Mouse (Mus musculus) limb, embryonic 15.5 days (tissue): ENCODE measurements around the gene Gm9821. TPM values are rescaled to one million over a fixed set of nuclear protein-coding genes. Genes with fewer than 3 reads are reported as not detected.

Experiments used
- ATAC-seq: fragments of 200-750 bp; cut with Nextera tagmentation; 2 replicates; pipeline ENCODE4 v1.8.0; 2017; ENCODE audit warnings: low read depth, moderate TSS enrichment; ENCODE audit not compliant: insufficient number of reproducible peaks, low FRiP score, low TSS enrichment
- H3K27ac ChIP-seq: fragments of 300-500 bp; sonication (generic); 2 replicates; pipeline ENCODE4 v1.5.1; 2015; ENCODE audit warnings: moderate library complexity, mild to moderate bottlenecking, inconsistent platforms
- H3K27me3 ChIP-seq: fragments of 300-500 bp; sonication (generic); 2 replicates; pipeline ENCODE4 v1.6.1; 2015; ENCODE audit warnings: inconsistent platforms
- H3K36me3 ChIP-seq: fragments of 300-500 bp; sonication (generic); 2 replicates; pipeline ENCODE4 v1.6.1; 2015; ENCODE audit warnings: inconsistent platforms
- H3K4me1 ChIP-seq: fragments of 300-500 bp; sonication (generic); 2 replicates; pipeline ENCODE4 v1.6.1; 2015; ENCODE audit warnings: inconsistent platforms
- H3K4me2 ChIP-seq: fragments of 300-500 bp; sonication (generic); 2 replicates; pipeline ENCODE4 v1.6.1; 2015; ENCODE audit warnings: mild to moderate bottlenecking, inconsistent platforms
- H3K4me3 ChIP-seq: fragments of 300-500 bp; sonication (generic); 2 replicates; pipeline ENCODE4 v1.5.1; 2015; ENCODE audit warnings: mild to moderate bottlenecking, inconsistent platforms
- H3K9ac ChIP-seq: fragments of 300-500 bp; sonication (generic); 2 replicates; pipeline ENCODE4 v1.6.1; 2015; ENCODE audit warnings: inconsistent platforms
- H3K9me3 ChIP-seq: fragments of 300-500 bp; sonication (generic); 2 replicates; pipeline ENCODE4 v1.6.1; 2016; ENCODE audit warnings: inconsistent platforms
- WGBS: fragments of 180-500 bp; shearing (Covaris S2); methylation state at CpG from one replicate; pipeline ENCODE4 v1.1.7; 2015; 5-methylcytosine and 5-hydroxymethylcytosine counted together
- microRNA-seq: library from miRNA; unstranded; fragments of <30 nt; microRNA quantifications from one replicate; pipeline ENCODE4, GENCODE M21; 2016
- polyA plus RNA-seq: library from polyadenylated mRNA; unstranded; fragments of >200 nt; fragmentation: Nextera tagmentation; extraction: Ambion mirVana; gene quantifications from 2 replicates; pipeline ENCODE4 v1.2.1, GENCODE M21; 2015

The Gm9821 gene
- polyA plus RNA-seq, 1 experiment from 2014 or later: 0.45 TPM

DNA sequence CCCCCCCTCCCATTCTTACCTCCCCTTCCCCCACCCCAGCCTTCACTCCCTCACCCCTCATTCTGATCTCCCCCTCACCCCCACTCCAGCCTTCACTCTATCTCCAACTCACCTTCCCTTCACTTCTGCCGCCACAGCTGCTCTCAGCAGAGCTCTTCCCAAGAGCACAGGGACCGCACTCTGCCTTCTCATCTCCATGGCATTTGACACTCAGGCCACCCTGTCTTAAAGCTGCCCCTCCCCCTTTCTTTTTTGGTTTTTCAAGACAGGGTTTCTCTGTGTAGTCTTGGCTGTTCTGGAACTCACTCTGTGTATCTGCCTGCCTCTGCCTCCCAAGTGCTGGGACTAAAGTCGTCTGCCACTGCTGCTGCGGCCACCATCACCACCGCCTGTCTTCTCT is 35.3 kb downstream of the Gm9821 start:
- Histone ChIP-seq H3K9ac (no peak overlapping the region), H3K4me3 (no peak overlapping the region), H3K36me3 (peaks cover 18% of the 10 kb centered on the region), H3K4me2 (no peak overlapping the region), H3K9me3 (no peaks in the 10 kb centered on the region), H3K27me3 (peaks cover 18% of the 10 kb centered on the region), H3K4me1 (peaks cover 30% of the 10 kb centered on the region), H3K27ac (no peak overlapping the region)
- ATAC-seq: no peak
- WGBS: 53% methylated on average over 5 of the region's 5 CpGs

DNA sequence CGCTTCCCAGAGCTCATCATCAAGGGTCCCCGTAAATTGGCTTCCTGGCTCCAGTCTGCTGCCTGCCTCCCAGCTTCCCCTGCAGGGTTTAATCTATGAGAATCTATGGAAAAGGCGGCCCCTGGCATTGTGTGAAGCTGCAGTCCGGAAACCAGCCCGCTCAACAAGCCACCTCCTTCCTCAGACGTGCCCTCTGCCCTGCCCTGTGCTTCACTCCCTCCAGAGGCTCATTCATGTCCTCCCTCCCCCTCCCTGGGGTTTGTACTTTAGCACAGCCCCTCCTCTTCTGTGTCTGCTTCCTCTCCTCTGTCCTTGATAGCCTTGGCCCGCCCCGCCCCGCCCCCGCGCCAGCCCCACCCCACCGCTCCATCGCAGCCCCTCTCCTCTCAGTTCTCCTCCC is 38.9 kb downstream of the Gm9821 start:
- H3K36me3 ChIP-seq: peaks cover 21% of the 10 kb centered on the region
- peak overlapping the region; percentile 34 for H3K4me2 ChIP-seq
- peak; percentile 48; the same call in 1 of the 2 replicates for ATAC-seq
- peak overlapping the region; percentile 54 for H3K27ac ChIP-seq
- H3K4me3 ChIP-seq: peak overlapping the region; percentile 12; the same call in 1 of the 2 replicates
- H3K27me3 ChIP-seq: no peaks in the 10 kb centered on the region
- H3K9ac ChIP-seq: no peak overlapping the region
- H3K4me1 ChIP-seq: peaks cover 20% of the 10 kb centered on the region
- WGBS: 6% methylated on average over 10 of the region's 13 CpGs
- H3K9me3 ChIP-seq: no peaks in the 10 kb centered on the region

GRCm38 (mm10) chr2:91984906-91985525 is 39.5 kb downstream of the Gm9821 start:
- peaks cover 27% of the 10 kb centered on the region for H3K36me3 ChIP-seq
- no peaks in the 10 kb centered on the region for H3K9me3 ChIP-seq
- no peaks in the 10 kb centered on the region for H3K27me3 ChIP-seq
- ATAC-seq: no peak
- no peak overlapping the region for H3K4me3 ChIP-seq
- H3K27ac ChIP-seq: peak overlapping the region; percentile 38
- 0 out of 2 replicates have a peak overlapping the region, but pooled peaks have one; percentile 34 for H3K4me2 ChIP-seq
- 38% methylated on average over 9 of the region's 9 CpGs for WGBS
- H3K9ac ChIP-seq: no peak overlapping the region
- H3K4me1 ChIP-seq: peaks cover 20% of the 10 kb centered on the region

DNA sequence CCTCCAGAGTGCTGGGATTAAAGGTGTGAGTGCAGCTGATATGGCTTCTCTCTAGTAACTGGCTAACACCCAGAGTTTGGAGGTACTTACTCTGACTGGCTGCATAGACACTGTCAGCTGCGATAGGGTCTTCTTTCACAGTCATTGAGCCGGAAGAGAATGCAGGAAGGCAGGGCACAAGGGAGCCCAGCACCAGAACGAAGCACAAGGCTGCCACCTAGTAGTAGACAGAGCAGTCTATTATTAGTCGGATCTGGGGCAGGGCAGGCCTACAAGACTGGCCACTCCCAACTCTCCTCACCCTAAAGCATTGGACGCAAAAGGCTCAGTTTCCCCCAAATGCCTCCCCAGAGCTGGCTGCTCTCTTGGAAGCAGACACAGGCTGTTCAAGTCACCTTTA is 40.6 kb downstream of the Gm9821 start:
- H3K4me1 ChIP-seq: peaks cover 18% of the 10 kb centered on the region
- no peaks in the 10 kb centered on the region for H3K27me3 ChIP-seq
- WGBS: 9% methylated on average over 5 of the region's 5 CpGs
- H3K9me3 ChIP-seq: no peaks in the 10 kb centered on the region
- H3K4me2 ChIP-seq: no peak overlapping the region
- ATAC-seq: no peak
- no peak overlapping the region for H3K4me3 ChIP-seq
- no peak overlapping the region for H3K9ac ChIP-seq
- H3K36me3 ChIP-seq: peaks cover 37% of the 10 kb centered on the region
- H3K27ac ChIP-seq: no peak overlapping the region

DNA sequence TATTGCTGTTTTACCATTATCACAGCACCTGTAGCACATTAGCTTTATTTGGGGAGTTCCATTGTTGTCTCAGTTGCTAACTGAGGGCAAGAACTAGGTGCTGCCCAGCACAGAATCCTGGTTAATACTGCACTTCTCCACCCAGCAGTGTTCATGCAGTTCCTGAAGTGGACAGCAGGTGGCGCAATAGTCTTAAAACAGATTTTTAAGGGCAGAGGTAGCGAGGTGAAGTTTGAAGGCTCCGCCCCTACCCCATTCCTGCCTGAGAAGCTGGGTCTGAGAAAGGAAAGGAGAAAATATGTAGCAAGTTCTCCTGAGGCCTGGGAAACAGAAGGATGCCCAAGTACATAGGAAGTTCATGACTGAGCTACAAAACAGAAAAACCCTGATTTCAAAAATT is 42.0 kb downstream of the Gm9821 start:
- Histone ChIP-seq H3K4me1 (peaks cover 18% of the 10 kb centered on the region), H3K36me3 (peaks cover 48% of the 10 kb centered on the region), H3K27ac (no peak overlapping the region), H3K9ac (no peak overlapping the region), H3K9me3 (no peaks in the 10 kb centered on the region), H3K4me3 (no peak overlapping the region), H3K4me2 (no peak overlapping the region), H3K27me3 (no peaks in the 10 kb centered on the region)
- ATAC-seq: no peak
- WGBS: 4% methylated on average over 3 of the region's 3 CpGs

DNA sequence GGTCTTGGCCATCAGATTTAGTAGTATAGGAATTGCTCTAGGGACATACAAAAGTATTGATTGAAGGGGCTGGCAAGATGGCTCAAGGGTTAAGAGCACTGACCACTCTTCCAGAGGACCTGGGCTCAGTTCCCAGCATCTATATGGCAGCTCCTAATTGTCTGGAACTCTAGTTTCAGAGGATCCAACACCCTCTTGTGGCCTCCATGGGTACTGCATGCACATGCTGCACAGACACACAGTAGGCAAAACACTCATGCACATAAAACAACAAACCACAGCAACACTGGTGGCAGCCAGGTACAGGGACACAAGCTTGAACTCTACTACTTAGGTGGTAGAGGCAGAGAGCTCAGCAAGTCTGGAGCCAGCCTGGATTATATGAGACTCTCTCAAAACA is 44.2 kb downstream of the Gm9821 start:
- Histone ChIP-seq H3K9me3 (no peaks in the 10 kb centered on the region), H3K4me2 (no peak overlapping the region), H3K27me3 (no peaks in the 10 kb centered on the region), H3K27ac (no peak overlapping the region), H3K4me1 (peaks cover 9% of the 10 kb centered on the region), H3K9ac (no peak overlapping the region), H3K4me3 (no peak overlapping the region), H3K36me3 (peaks cover 45% of the 10 kb centered on the region)
- no peak for ATAC-seq

GRCm38 (mm10) chr2:91993409-91993808 is 47.9 kb downstream of the Gm9821 start:
- peaks cover 51% of the 10 kb centered on the region for H3K36me3 ChIP-seq

DNA sequence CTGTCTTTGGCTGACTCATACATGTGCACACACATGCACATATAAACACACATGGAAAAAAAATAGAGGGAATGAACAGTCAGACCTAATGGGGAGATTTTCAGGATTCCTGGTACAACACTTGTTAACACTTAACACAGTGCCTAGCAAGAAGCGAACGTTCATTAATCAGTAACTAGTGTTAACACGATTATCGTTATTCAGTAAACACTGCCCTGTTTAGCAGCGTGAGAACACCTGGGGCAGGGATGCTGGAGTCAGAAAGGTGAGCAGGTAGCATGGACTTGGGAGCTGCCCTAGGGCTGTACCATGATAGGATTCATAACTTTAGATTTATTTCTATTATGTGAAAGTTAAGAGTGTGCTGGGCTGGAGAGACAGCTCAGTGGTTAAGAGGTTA is 50.5 kb downstream of the Gm9821 start:
- no peaks in the 10 kb centered on the region for H3K4me1 ChIP-seq
- no peak overlapping the region for H3K9ac ChIP-seq
- ATAC-seq: no peak
- no peak overlapping the region for H3K27ac ChIP-seq
- no peaks in the 10 kb centered on the region for H3K27me3 ChIP-seq
- H3K36me3 ChIP-seq: peaks cover 40% of the 10 kb centered on the region
- no peaks in the 10 kb centered on the region for H3K9me3 ChIP-seq
- H3K4me2 ChIP-seq: no peak overlapping the region
- H3K4me3 ChIP-seq: no peak overlapping the region
- 75% methylated on average over 5 of the region's 5 CpGs for WGBS

More at GRCm38 (mm10) chr2:91993409-91993808, 47.9 kb downstream of the Gm9821 start:
- no peaks in the 10 kb centered on the region for H3K4me1 ChIP-seq
- no peak for ATAC-seq
- H3K27ac ChIP-seq: no peak overlapping the region
- H3K9me3 ChIP-seq: no peaks in the 10 kb centered on the region
- no peak overlapping the region for H3K9ac ChIP-seq
- H3K27me3 ChIP-seq: no peaks in the 10 kb centered on the region
- H3K4me3 ChIP-seq: no peak overlapping the region
- 80% methylated on average over 3 of the region's 3 CpGs for WGBS
- no peak overlapping the region for H3K4me2 ChIP-seq

Small RNA genes within 50 kb of the gene (microRNA-seq; reads per million reads assigned to microRNA genes)
- gene Mir6999: not detected

Other genes with a start within 250 kb of the Gm9821 start
- gene Atg13, start 235.1 kb upstream of the Gm9821 start, polyA plus RNA-seq: 32.3 and 33.7 TPM in 2 replicates
- gene Harbi1, start 234.9 kb upstream of the Gm9821 start, polyA plus RNA-seq: 20.9 and 21.9 TPM in 2 replicates
- 15.5 and 17.1 TPM in 2 replicates for gene Ambra1, start 215.6 kb upstream of the Gm9821 start, polyA plus RNA-seq
- gene Chrm4, start 18.5 kb upstream of the Gm9821 start, polyA plus RNA-seq: 0.20 and 0.29 TPM in 2 replicates
- gene Mdk, start 13.4 kb upstream of the Gm9821 start, polyA plus RNA-seq: 899 and 1,046 TPM in 2 replicates
- gene Dgkz, start 30.2 kb downstream of the Gm9821 start, polyA plus RNA-seq: 30.9 and 35.9 TPM in 2 replicates
- 30.4 and 31.9 TPM in 2 replicates for gene Creb3l1, start 78.8 kb downstream of the Gm9821 start, polyA plus RNA-seq
- gene Phf21a, start 147.4 kb downstream of the Gm9821 start, polyA plus RNA-seq: 33.0 and 34.9 TPM in 2 replicates